Mouse (Mus musculus) heart, postnatal 14 days (tissue): ENCODE data around the gene Gm42517. TPM values are rescaled to one million over a fixed set of nuclear protein-coding genes. Genes with fewer than 3 reads are reported as not detected.

Experiments used
- DNase-seq, 2 experiments: peaks; one replicate each; pipeline ENCODE4 v3.0.0; 2021 to 2022
- intact Hi-C: fragments of 180-260 bp; cut with DNase I; formaldehyde crosslinking; loops from one replicate; pipeline ENCODE4 v1.15.1; 2025
- long read RNA-seq, 2 experiments: library from polyadenylated mRNA; stranded (forward); transcript quantifications; one replicate each; pipeline ENCODE4 v2.0.0; 2021
- total RNA-seq, 2 experiments: library from RNA; stranded (reverse); gene quantifications; 2 replicates each; pipeline ENCODE4 v1.2.3; 2021

Gene Gm42517
- under 1 TPM; 0.24 to 0.41 TPM for total RNA-seq
- long read RNA-seq, experiment 1, partial matches to known transcripts = 0 of 1 reads
- long read RNA-seq, experiment 1, other reads (novel, unspliced or antisense) = 0 of 1 reads
- long read RNA-seq, experiment 2, partial matches to known transcripts = 0 of 1 reads
- long read RNA-seq, experiment 2, other reads (novel, unspliced or antisense) = 0 of 1 reads

DNA sequence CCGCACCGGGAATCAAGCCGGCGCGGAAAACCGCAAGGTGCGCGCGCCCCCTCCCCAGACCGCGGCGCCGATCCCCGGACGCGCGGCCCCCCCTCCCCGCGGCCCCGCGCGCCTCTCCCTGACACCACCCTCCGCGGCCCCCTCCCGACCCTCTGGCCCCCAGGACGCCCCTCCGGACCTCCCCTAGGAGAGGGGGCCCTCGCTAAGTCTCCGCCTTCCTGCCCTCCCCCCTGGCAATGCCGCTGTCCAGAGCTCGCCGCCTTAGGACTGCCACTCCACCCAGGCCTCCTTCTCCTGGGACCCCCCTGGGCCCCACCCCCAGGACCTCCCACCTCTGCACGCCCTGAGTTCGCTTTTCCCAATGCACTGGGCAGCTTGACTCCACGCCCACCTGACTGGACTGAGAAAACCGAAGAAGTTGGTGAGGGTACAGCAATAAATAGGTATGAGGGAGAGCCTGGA is at the start of gene Gm42517:
Gene Gm42517 (minus strand): TSS at position 52 of the 462 bp plus-strand sequence.
- peak in 1 of 2 experiments; percentile 6 for DNase-seq
- intact Hi-C loops = no loop called here

DNA sequence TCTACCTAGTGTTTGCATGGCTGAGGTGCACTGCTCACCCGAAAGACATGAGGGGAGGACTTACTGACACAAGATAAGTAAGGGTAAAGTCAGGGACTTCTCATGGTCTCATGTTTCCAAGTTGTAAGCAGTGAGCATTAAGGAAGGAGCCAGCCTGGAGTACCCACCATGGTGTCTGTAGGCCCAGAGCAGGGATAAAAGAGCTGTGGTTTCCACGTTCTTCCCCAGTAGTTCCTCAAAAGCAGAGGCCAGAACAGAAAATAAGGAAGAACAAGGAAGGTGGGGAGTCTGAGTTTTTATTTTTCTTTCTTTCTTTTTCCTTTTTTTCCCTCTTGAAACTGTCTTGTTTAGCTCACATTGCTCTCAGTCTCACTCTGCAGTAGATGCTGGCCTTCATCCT is 47.0 kb upstream of the Gm42517 start:
- intact Hi-C loops = no loop called here
- DNase-seq = no peak

DNA sequence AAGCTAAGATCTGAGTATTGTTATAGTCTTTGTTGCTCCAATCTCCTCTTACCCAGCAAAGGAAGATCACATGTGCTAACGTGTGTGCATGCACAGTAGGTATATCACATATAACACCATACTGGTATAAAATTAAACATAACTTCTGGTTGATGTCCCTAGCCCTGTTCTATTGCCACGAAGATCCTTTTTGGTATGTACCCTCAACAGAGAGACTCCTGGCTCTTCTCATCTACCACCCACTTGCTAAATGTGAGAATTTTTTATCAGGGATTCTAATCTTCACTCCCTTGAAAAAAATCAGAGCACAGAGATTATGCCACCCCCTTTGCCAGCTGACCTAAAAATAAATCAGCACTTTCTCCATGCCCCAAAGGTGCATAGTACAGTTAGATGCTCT is 39.3 kb upstream of the Gm42517 start:
- intact Hi-C loops = no loop called here
- DNase-seq = no peak

GRCm38 (mm10) chr5:108405460-108405859 is 37.7 kb upstream of the Gm42517 start:
- intact Hi-C loops = no loop called here
- DNase-seq = no peak

DNA sequence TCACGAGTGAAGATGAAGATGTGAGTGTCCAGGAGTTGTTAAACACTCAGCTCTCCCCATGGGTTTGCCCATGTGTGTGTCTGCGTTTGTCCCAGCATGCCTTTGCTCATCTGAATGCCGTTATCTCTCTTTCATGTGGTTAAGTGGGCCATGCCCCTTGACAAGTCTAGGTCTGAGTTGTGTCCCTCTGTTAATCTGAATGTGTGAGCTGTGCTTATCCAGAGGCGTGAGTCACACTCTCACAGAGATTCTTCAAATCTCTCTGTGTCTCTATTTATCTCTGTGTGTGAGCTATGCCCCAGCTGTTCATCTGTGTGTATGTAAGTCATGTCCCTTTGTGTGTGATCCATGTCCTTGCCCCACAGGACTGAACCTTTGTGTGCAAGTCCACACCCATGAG is 35.7 kb upstream of the Gm42517 start:
- DNase-seq = no peak
- intact Hi-C loops = no loop called here

DNA sequence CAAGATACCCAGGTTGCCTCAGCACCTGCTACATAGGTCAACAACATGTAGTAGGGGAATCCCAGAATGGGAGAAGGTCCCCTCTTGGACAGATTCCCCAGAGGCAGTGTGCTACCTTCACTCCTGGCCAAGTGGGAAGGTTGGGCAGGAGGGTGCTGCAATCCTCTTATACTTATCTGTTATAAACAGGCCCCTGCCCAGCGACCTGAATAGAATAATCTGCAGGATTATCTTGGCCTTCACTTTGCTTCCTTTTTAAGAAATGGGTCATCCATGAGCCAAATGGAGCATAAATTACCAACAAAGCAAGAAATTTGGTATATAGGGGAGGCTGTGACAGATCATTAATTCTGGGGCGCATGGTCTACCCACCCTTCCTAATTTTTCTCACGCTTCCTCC is 22.0 kb upstream of the Gm42517 start:
- intact Hi-C loops = no loop called here
- DNase-seq = no peak

- no peak for DNase-seq
- intact Hi-C loops = no loop called here
Observed at GRCm38 (mm10) chr5:108388201-108388600, 20.5 kb upstream of the Gm42517 start, which contains the start of gene Pde6b. Pde6b (plus strand) TSS chr5:108388391.

GRCm38 (mm10) chr5:108386449-108386848 is 18.7 kb upstream of the Gm42517 start:
- no peak for DNase-seq
- intact Hi-C loops = no loop called here

DNA sequence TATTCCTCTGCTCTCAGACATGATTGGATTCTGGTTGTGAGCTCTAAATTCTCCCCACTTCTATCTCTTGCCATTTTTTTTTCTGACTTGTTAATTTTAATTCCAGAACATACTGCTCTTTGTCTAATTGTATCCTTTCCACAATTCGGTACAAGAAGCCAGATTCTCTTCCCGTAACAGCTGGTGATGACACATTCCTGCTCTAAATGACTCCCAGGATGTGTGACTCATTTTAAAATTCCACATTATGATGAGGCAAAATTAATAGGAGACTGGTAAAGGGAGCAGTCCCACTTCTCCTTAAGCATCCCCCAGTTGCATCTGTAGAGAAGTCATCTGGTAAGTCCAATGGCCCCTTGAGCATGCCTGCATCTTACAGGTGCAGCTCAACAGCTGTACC is 17.9 kb upstream of the Gm42517 start:
- intact Hi-C loops = no loop called here
- DNase-seq = no peak

DNA sequence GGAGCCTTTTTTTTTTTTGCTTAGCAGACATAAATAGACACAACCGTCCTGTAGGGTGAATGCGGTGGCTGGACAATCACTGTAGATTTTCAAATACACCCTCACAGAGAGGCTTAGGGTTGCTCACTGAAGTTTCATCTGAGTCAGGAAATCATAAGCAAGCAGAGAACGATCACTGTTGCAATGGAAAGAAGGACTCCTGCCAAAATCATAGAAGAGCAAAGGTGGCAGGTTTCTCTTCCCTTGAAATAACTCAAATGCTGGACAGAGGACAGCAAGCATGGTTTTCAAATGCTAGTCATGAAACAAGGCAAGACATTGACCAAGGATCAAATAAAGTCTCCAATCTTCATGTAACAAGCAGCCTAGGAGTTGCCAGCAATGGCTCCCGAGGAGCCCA is 10.6 kb upstream of the Gm42517 start:
- intact Hi-C loops = no loop called here
- DNase-seq = no peak

GRCm38 (mm10) chr5:108376059-108376458 is 8.3 kb upstream of the Gm42517 start:
- no peak for DNase-seq
- intact Hi-C loops = no loop called here

GRCm38 (mm10) chr5:108374079-108374478 is 6.4 kb upstream of the Gm42517 start:
- DNase-seq = no peak
- intact Hi-C loops = no loop called here

DNA sequence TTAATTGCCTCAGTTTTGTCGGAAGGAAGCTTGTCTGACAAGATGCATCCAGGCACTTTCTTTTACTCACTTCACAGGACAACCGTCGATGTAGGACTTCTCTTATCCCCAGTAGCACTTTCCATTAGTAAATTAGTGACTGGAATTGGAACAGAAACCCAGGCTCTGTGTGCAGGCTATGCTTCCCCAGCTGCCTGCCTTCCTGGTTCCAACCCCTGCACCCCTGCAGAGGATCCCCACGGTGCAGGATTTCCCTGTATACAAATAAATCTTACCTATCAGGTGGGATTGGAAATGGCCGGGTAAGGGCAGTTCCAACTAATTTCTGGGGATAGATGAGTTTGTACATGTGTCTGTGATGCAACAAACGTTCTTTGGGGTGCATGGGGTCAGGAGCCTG is 2.2 kb upstream of the Gm42517 start:
- intact Hi-C loops = no loop called here
- DNase-seq = no peak

- DNase-seq = peak; percentile 35 to 42
- intact Hi-C loops = no loop called here
Observed at GRCm38 (mm10) chr5:108368851-108369621, 1.3 kb upstream of the Gm42517 start.

DNA sequence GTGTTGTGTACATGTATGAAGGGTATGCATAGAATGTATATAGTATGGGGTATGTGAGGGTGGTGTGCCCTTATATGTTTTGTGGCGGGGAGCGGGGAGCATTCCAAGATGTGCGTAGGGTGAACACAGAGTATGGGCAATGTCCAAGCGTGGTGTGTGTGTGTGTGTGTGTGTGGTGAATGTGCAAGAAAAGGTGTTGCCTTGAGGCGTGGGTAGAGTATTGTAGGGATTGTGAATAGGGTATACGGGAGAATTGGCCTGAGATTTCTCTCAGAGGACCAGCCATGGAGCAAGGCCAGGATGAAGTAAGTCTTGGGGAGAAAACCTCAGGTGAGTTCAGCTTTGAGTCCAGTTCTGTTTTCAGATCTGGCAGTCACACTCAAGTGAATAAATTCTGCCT is 724 bp upstream of the Gm42517 start:
- intact Hi-C loops = no loop called here

GRCm38 (mm10) chr5:108366984-108367841 is 509 bp downstream of the Gm42517 start:
- intact Hi-C loops = no loop called here
- DNase-seq = peak; percentile 41 to 42

More for the DNA sequence above, 724 bp upstream of the Gm42517 start:
- no peak for DNase-seq

DNA sequence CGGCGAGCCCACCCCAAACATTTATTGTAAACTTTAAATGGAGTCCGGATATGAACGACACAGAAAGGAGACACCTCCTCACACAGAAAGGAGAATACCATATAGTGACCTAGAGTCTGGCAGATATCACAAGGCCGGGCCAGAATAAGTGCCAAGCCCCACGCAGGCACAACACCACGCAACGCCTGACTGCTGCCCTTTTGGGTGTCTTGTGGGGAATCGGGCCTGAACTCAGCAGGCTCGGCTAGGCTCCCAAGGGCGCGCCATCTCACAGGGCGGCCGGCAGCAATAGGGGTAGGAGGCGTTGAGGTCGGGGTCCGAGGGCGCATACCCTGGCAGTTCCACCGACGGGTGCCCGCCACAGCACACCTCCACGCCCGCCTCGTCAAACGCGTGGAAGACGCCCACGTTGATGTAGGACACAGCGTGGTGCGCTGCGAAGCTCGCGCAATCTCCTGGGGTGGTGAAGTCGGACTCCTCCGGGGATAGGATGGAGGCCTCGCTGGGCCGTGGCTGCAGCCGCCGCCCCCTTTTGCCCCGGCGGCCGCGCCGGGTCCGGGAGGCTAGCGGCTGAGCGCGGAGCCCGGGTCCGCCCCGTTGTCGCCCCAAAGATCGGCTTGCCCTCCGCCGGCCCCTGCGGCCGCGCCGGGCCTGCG is 1.3 kb downstream of the Gm42517 start:
- peak; percentile 4 to 5 for DNase-seq
- intact Hi-C loops = no loop called here

- no peak for DNase-seq
- intact Hi-C loops = no loop called here
Observed at GRCm38 (mm10) chr5:108362330-108362729, 5.4 kb downstream of the Gm42517 start.

DNA sequence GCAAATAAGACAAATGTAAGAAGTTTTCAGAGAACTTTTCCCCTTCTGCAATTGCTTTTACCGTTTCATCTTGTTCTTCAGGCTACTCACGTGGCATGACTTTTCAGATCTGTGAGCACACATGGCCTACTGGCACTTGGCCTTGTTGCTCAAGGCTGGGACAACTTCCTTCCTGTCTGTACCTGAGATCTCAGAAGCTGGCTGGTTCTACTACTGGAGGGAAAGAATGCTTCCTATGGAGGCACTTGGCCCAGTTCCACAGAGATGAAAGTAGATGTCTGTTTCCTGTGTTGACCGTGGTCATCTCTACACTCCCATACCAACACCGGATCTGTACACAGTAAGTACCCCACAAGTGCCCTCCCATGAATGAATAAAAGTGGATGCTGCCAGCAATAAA is 7.5 kb downstream of the Gm42517 start:
- no peak for DNase-seq
- intact Hi-C loops = no loop called here

- intact Hi-C loops = no loop called here
- DNase-seq = no peak
Observed at GRCm38 (mm10) chr5:108359491-108359890, 8.2 kb downstream of the Gm42517 start.

DNA sequence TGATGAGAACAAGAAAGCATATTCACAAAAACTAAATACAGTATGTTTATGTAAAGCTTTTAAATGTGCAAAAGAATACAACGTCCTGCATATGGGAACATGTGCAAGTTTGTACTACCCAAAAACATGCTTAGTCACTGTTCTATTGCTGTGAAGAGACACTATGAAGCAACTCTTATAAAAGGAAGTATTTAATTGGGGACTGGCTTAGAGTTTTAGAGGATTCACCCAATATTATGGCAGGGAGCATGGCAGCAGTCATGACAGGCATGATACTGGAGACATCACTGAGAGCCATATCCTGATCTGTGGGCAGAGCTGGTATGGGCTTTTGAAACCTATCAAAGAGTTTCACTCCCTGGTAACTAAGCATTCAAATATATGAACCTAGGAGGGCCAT is 9.9 kb downstream of the Gm42517 start:
- DNase-seq = no peak
- intact Hi-C loops = no loop called here
